Mouse (Mus musculus) embryonic facial prominence, embryonic 11.5 days (tissue): ENCODE data around the gene Foxd4. TPM values are rescaled to one million over a fixed set of nuclear protein-coding genes. Genes with fewer than 3 reads are reported as not detected.

Experiments
- ATAC-seq: fragments of 200-750 bp; cut with Nextera tagmentation; replicated peaks from 2 replicates; pipeline ENCODE4 v1.8.0; 2017; ENCODE audit warnings: low read depth; ENCODE audit not compliant: insufficient number of reproducible peaks, low FRiP score, low TSS enrichment
- DNase-seq: peaks from one replicate; pipeline ENCODE4 v3.0.0-alpha.2; 2015; ENCODE audit warnings: low spot score
- H3K27ac ChIP-seq: fragments of 300-500 bp; sonication (generic); replicated peaks from 2 replicates; pipeline ENCODE4 v1.5.1; 2014; ENCODE audit warnings: mild to moderate bottlenecking, low read depth, low read length, control low read depth
- H3K27me3 ChIP-seq: fragments of 300-500 bp; sonication (generic); 2 replicates; pipeline ENCODE4 v1.6.1; 2014; ENCODE audit warnings: mild to moderate bottlenecking, low read length, moderate library complexity, mixed read lengths; ENCODE audit not compliant: control insufficient read depth, insufficient read depth
- H3K36me3 ChIP-seq: fragments of 300-500 bp; sonication (generic); replicated peaks from 2 replicates; pipeline ENCODE4 v1.6.1; 2014; ENCODE audit warnings: low read depth, mild to moderate bottlenecking, low read length, moderate library complexity, mixed read lengths; ENCODE audit not compliant: control insufficient read depth, insufficient read depth
- H3K4me1 ChIP-seq: fragments of 300-500 bp; sonication (generic); 2 replicates; pipeline ENCODE4 v1.6.1; 2014; ENCODE audit warnings: low read length, mixed read lengths; ENCODE audit not compliant: control insufficient read depth, insufficient read depth
- H3K4me2 ChIP-seq: fragments of 300-500 bp; sonication (generic); 2 replicates; pipeline ENCODE4 v1.6.1; 2014; ENCODE audit warnings: low read depth, mild to moderate bottlenecking, control low read depth, low read length, moderate library complexity
- H3K4me3 ChIP-seq: fragments of 300-500 bp; sonication (generic); 2 replicates; pipeline ENCODE4 v1.5.1; 2014; ENCODE audit warnings: low read depth, low read length, control low read depth
- H3K9ac ChIP-seq: fragments of 300-500 bp; sonication (generic); replicated peaks from 2 replicates; pipeline ENCODE4 v1.6.1; 2014; ENCODE audit warnings: mild to moderate bottlenecking, control low read depth, low read length
- H3K9me3 ChIP-seq: fragments of 300-500 bp; sonication (generic); replicated peaks from 2 replicates; pipeline ENCODE4 v1.6.1; 2016; ENCODE audit warnings: mild to moderate bottlenecking, low read length, inconsistent platforms, mixed read lengths; ENCODE audit not compliant: control insufficient read depth
- WGBS: fragments of 180-500 bp; shearing (Covaris S2); extraction: QIAGEN DNeasy Blood & Tissue Kit; methylation state at CpG from one replicate; pipeline ENCODE4 v1.1.7; 2014; 5-methylcytosine and 5-hydroxymethylcytosine counted together
- polyA plus RNA-seq: library from polyadenylated mRNA; unstranded; fragments of >200 nt; fragmentation: Nextera tagmentation; extraction: Ambion mirVana; gene quantifications from 2 replicates; pipeline ENCODE4 v1.2.1, GENCODE M21; 2014

The Foxd4 gene
- not detected in 2 replicates for polyA plus RNA-seq

- Histone ChIP-seq H3K4me1 (peaks cover 7% of the 10 kb centered on the region), H3K4me2 (peak within 1 kb of the TSS; percentile 76), H3K27me3 (peaks cover 60% of the 10 kb centered on the region), H3K36me3 (no peaks in the 10 kb centered on the region), H3K4me3 (peak within 1 kb of the TSS; percentile 34), H3K9ac (peak within 1 kb of the TSS; percentile 10; the same call in 1 of the 2 replicates), H3K27ac (no peak within 1 kb of the TSS), H3K9me3 (no peaks in the 10 kb centered on the region)
- WGBS, result under 1% methylated on average over 27 of the region's 27 CpGs
- no peak for ATAC-seq
- no peak for DNase-seq
Observed at GRCm38 (mm10) chr19:24900581-24901220, at the start of gene Foxd4. Foxd4 (minus strand) TSS chr19:24901197.

- no peaks in the 10 kb centered on the region for H3K36me3 ChIP-seq
- H3K4me3 ChIP-seq, result no peak overlapping the region
- H3K4me1 ChIP-seq, result no peaks in the 10 kb centered on the region
- no peak overlapping the region for H3K4me2 ChIP-seq
- no peak for ATAC-seq
- no peak overlapping the region for H3K27ac ChIP-seq
- no peak overlapping the region for H3K9ac ChIP-seq
- H3K27me3 ChIP-seq, result no peaks in the 10 kb centered on the region
- no peaks in the 10 kb centered on the region for H3K9me3 ChIP-seq
- DNase-seq, result no peak
Observed at GRCm38 (mm10) chr19:24945521-24946262, 44.7 kb upstream of the Foxd4 start.

- H3K36me3 ChIP-seq, result no peaks in the 10 kb centered on the region
- no peak overlapping the region for H3K9ac ChIP-seq
- no peaks in the 10 kb centered on the region for H3K4me1 ChIP-seq
- DNase-seq (no peak), ATAC-seq (no peak)
- no peaks in the 10 kb centered on the region for H3K27me3 ChIP-seq
- WGBS, result 85% methylated on average over 1 of the region's 1 CpGs
- no peak overlapping the region for H3K4me3 ChIP-seq
- H3K4me2 ChIP-seq, result no peak overlapping the region
- no peaks in the 10 kb centered on the region for H3K9me3 ChIP-seq
- no peak overlapping the region for H3K27ac ChIP-seq
Observed at GRCm38 (mm10) chr19:24937084-24937483, 36.1 kb upstream of the Foxd4 start.

- H3K27ac ChIP-seq, result no peak overlapping the region
- ATAC-seq (no peak), DNase-seq (no peak)
- H3K4me2 ChIP-seq, result no peak overlapping the region
- H3K4me3 ChIP-seq, result no peak overlapping the region
- no peaks in the 10 kb centered on the region for H3K9me3 ChIP-seq
- no peaks in the 10 kb centered on the region for H3K4me1 ChIP-seq
- H3K9ac ChIP-seq, result no peak overlapping the region
- WGBS, result 57% methylated on average over 1 of the region's 1 CpGs
- H3K36me3 ChIP-seq, result no peaks in the 10 kb centered on the region
- no peaks in the 10 kb centered on the region for H3K27me3 ChIP-seq
Observed at GRCm38 (mm10) chr19:24929041-24929440, 28.0 kb upstream of the Foxd4 start.

GRCm38 (mm10) chr19:24920866-24921265 lies 19.9 kb upstream of the Foxd4 start:
- Histone ChIP-seq H3K9me3 (no peaks in the 10 kb centered on the region), H3K4me1 (no peaks in the 10 kb centered on the region), H3K9ac (no peak overlapping the region), H3K27me3 (no peaks in the 10 kb centered on the region), H3K4me2 (no peak overlapping the region), H3K4me3 (no peak overlapping the region), H3K27ac (no peak overlapping the region), H3K36me3 (no peaks in the 10 kb centered on the region; the same call in 1 of the 2 replicates)
- DNase-seq (no peak), ATAC-seq (no peak)
- 89% methylated on average over 5 of the region's 5 CpGs for WGBS

GRCm38 (mm10) chr19:24908385-24909155 lies 7.6 kb upstream of the Foxd4 start:
- ATAC-seq, result no peak
- H3K9me3 ChIP-seq, result no peaks in the 10 kb centered on the region
- no peak overlapping the region for H3K9ac ChIP-seq
- H3K36me3 ChIP-seq, result no peaks in the 10 kb centered on the region
- 92% methylated on average over 3 of the region's 3 CpGs for WGBS
- H3K4me3 ChIP-seq, result no peak overlapping the region
- no peak for DNase-seq
- no peak overlapping the region for H3K27ac ChIP-seq
- H3K4me1 ChIP-seq, result no peaks in the 10 kb centered on the region
- no peak overlapping the region for H3K4me2 ChIP-seq
- no peaks in the 10 kb centered on the region for H3K27me3 ChIP-seq

GRCm38 (mm10) chr19:24907655-24908054 lies 6.7 kb upstream of the Foxd4 start:
- Histone ChIP-seq H3K36me3 (no peaks in the 10 kb centered on the region), H3K27me3 (peaks cover 8% of the 10 kb centered on the region), H3K4me1 (no peaks in the 10 kb centered on the region), H3K27ac (no peak overlapping the region), H3K4me3 (no peak overlapping the region), H3K9me3 (no peaks in the 10 kb centered on the region), H3K4me2 (no peak overlapping the region), H3K9ac (no peak overlapping the region)
- DNase-seq, result no peak
- WGBS, result 91% methylated on average over 4 of the region's 6 CpGs
- no peak for ATAC-seq

- Histone ChIP-seq H3K27me3 (peaks cover 46% of the 10 kb centered on the region), H3K27ac (no peak overlapping the region), H3K4me3 (no peak overlapping the region), H3K4me2 (no peak overlapping the region), H3K36me3 (no peaks in the 10 kb centered on the region), H3K4me1 (peaks cover 7% of the 10 kb centered on the region), H3K9me3 (no peaks in the 10 kb centered on the region), H3K9ac (no peak overlapping the region)
- no peak for ATAC-seq
- no peak for DNase-seq
- WGBS, result 51% methylated on average over 2 of the region's 2 CpGs
Observed at GRCm38 (mm10) chr19:24902821-24903220, 1.8 kb upstream of the Foxd4 start.
